Mouse (Mus musculus): ENCODE measurements around the gene Zbtb3. TPM values are rescaled to one million over a fixed set of nuclear protein-coding genes. Genes with fewer than 3 reads are reported as not detected.

Zbtb3 gene
- polyA plus RNA-seq, 1 experiment from 2014 or later, result 6.5 TPM

DNA sequence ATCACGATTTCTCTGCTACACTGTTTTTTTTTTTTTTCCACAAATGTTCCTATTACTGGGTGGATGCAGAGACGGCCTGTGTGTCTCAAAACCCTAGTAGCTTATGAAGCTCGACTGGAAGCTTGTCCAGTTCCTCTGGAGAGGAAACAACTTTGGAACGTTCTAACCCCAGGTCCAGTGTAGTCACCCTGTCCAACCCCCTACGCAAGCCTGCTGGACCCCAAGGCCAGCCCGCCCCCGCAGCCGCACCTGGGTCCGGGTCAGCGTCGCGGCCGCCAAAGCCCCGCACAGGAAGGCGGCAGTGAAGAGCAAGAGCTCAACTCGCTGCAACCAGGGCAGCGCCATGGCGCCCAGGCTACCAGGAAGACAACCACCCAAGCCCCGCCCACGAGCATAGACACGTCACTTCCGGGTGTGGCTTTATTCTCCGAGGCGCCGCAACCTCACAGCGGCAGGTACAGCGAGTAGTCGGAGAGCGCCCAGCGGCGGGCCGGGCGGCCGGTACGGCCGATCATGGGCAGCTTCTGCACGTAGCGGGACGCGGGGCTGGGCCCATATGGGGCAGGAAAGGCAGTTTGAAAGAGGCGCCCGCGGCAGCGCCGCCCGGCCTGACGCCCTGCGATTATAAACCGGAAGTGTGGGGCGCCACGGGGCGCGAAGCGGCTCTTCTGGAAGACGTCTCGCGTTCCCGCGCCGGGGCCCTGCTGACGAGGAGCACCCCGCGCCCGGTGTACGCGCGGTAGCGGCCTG lies 28.1 kb upstream of the Zbtb3 start, which contains the start of gene Tmem179b:
Gene Tmem179b, minus strand, starts transcription at position 382 of the 750 bp plus-strand sequence.
- Histone ChIP-seq H3K27me3 (replicated peaks) (no peaks in the 10 kb centered on the region), H3K4me3 (replicated peaks) (peak within 1 kb of the TSS; percentile 74), H3K9me3 (replicated peaks) (no peaks in the 10 kb centered on the region), H3K4me2 (peak within 1 kb of the TSS; percentile 84), H3K36me3 (peaks cover 33% of the 10 kb centered on the region), H3K9ac (replicated peaks) (peak within 1 kb of the TSS; percentile 91), H3K4me1 (peaks cover 46% of the 10 kb centered on the region), H3K27ac (replicated peaks) (peak within 1 kb of the TSS; percentile 100)
- ATAC-seq (ENCODE audit: low FRiP score), result peak; percentile 93
- WGBS, result under 1% methylated on average over 63 of the region's 68 CpGs

DNA sequence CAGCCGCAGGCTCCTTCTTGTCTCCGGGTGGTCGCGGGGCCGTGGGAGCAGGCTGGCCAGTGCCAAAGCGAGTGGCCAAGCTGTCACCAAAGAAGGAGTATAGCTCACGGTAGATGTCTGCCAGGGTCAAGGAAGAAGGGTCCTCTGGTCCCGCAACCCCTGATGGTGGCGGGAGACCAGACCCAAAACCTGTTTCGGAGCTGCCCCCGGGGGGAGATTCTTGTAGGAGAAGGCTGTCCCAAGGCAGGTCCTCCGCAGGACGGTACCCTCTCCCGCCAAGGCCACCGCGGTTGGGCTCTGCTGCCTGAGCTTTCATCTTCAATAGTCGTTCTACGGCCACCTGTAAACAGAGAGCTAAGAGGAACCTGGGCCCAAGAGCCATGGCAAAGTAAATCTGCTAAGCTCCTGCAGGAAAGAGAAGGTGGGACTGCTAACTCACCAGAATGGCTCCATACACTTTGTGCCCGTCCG lies 27.4 kb upstream of the Zbtb3 start:
- WGBS, result 4% methylated on average over 20 of the region's 20 CpGs
- Histone ChIP-seq H3K9ac (replicated peaks) (peak overlapping the region; percentile 91), H3K4me1 (peaks cover 46% of the 10 kb centered on the region), H3K4me2 (peak overlapping the region; percentile 84), H3K9me3 (replicated peaks) (no peaks in the 10 kb centered on the region), H3K36me3 (peaks cover 33% of the 10 kb centered on the region), H3K27me3 (replicated peaks) (no peaks in the 10 kb centered on the region), H3K27ac (replicated peaks) (peak overlapping the region; percentile 100), H3K4me3 (replicated peaks) (peak overlapping the region; percentile 74)
- ATAC-seq (ENCODE audit: low FRiP score), result peak; percentile 0; the same call in 1 of the 2 replicates

GRCm38 (mm10) chr19:8786008-8786781 lies 16.2 kb upstream of the Zbtb3 start, which contains the start of gene Taf6l:
Gene Taf6l, minus strand, starts transcription at chr19:8786417.
- under 1% methylated on average over 31 of the region's 32 CpGs for WGBS

DNA sequence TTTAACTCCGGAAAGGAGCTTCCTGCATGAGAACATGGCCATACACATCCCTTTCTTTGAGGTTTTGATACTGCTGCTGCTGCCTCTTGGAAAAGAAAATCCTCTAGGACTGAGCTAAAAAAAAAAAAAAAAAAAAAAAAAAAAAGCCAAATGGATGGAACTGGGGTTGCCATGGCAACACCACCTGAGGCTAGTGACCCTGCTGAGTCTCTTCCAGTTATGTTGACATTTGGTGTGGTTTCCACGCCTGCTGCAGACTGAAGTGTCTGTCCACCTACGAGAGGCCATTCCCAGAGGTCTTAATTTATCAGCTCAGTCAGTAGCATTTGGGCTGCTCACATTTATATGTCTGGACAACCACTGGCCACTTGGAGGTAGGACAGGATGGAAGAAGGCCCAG lies 13.8 kb upstream of the Zbtb3 start:
- Histone ChIP-seq H3K4me1 (peaks cover 18% of the 10 kb centered on the region), H3K4me2 (no peak overlapping the region), H3K4me3 (replicated peaks) (no peak overlapping the region), H3K36me3 (peaks cover 21% of the 10 kb centered on the region), H3K9ac (replicated peaks) (no peak overlapping the region), H3K27ac (replicated peaks) (no peak overlapping the region), H3K27me3 (replicated peaks) (no peaks in the 10 kb centered on the region), H3K9me3 (replicated peaks) (no peaks in the 10 kb centered on the region)
- ATAC-seq (ENCODE audit: low FRiP score), result no peak
- WGBS, result 22% methylated on average over 3 of the region's 3 CpGs

More at GRCm38 (mm10) chr19:8786008-8786781, 16.2 kb upstream of the Zbtb3 start, which contains the start of gene Taf6l:
- H3K4me1 ChIP-seq, result peaks cover 18% of the 10 kb centered on the region
- no peaks in the 10 kb centered on the region for H3K9me3 ChIP-seq (replicated peaks)
- peak within 1 kb of the TSS; percentile 69 for H3K9ac ChIP-seq (replicated peaks)
- H3K4me2 ChIP-seq, result peak within 1 kb of the TSS; percentile 71
- H3K4me3 ChIP-seq (replicated peaks), result peak within 1 kb of the TSS; percentile 74
- no peaks in the 10 kb centered on the region for H3K27me3 ChIP-seq (replicated peaks)
- peaks cover 31% of the 10 kb centered on the region for H3K36me3 ChIP-seq
- ATAC-seq (ENCODE audit: low FRiP score), result peak; percentile 99
- peak within 1 kb of the TSS; percentile 87 for H3K27ac ChIP-seq (replicated peaks)

DNA sequence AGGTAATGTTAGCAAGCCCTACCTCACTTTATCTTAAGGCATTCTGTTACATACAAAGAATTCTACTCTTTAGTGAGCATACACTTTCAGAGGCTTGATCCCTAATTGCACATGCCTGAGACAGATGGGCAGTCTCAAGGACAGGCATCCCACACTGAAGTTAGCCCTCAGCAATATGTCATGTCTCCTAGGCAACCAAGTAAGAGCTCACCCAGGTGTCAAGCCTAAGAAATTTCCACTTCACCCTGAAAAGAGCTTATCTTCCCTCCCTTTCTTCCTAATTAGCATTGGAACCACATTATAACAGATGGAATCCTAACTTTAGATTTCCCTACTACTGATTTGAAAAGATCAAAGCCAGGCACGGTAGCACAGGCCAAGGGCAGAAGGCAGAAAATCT lies 13.2 kb upstream of the Zbtb3 start:
- peaks cover 26% of the 10 kb centered on the region for H3K36me3 ChIP-seq
- 69% methylated on average over 1 of the region's 1 CpGs for WGBS
- no peak for ATAC-seq (ENCODE audit: low FRiP score)
- H3K4me2 ChIP-seq, result no peak overlapping the region
- no peaks in the 10 kb centered on the region for H3K27me3 ChIP-seq (replicated peaks)
- no peak overlapping the region for H3K27ac ChIP-seq (replicated peaks)
- H3K4me1 ChIP-seq, result peaks cover 18% of the 10 kb centered on the region
- no peak overlapping the region for H3K4me3 ChIP-seq (replicated peaks)
- no peak overlapping the region for H3K9ac ChIP-seq (replicated peaks)
- no peaks in the 10 kb centered on the region for H3K9me3 ChIP-seq (replicated peaks)

DNA sequence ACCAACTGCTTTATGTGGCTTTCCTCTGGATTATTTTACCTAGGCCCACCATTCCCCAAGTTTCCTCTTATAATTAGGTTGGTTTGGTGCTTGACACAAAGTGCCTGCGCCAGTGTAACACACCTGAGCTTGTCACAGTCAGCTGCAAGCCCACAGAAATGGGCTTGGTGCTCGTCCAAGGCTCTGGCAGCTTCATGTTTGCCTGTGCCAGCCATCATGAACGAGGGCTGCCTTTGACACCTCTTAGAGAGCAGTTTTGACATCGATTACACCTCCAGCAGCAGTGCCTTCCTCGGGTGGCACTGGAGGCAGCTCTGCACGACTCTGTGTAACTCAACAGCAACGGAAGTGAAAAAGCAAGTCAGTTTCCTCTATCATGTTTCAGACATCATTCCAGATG lies 12.2 kb upstream of the Zbtb3 start:
- Histone ChIP-seq H3K4me2 (no peak overlapping the region), H3K9me3 (replicated peaks) (no peaks in the 10 kb centered on the region), H3K27ac (replicated peaks) (no peak overlapping the region), H3K36me3 (peaks cover 36% of the 10 kb centered on the region), H3K27me3 (replicated peaks) (no peaks in the 10 kb centered on the region), H3K9ac (replicated peaks) (no peak overlapping the region), H3K4me1 (peaks cover 12% of the 10 kb centered on the region), H3K4me3 (replicated peaks) (no peak overlapping the region)
- no peak for ATAC-seq (ENCODE audit: low FRiP score)
- WGBS, result 81% methylated on average over 7 of the region's 7 CpGs

DNA sequence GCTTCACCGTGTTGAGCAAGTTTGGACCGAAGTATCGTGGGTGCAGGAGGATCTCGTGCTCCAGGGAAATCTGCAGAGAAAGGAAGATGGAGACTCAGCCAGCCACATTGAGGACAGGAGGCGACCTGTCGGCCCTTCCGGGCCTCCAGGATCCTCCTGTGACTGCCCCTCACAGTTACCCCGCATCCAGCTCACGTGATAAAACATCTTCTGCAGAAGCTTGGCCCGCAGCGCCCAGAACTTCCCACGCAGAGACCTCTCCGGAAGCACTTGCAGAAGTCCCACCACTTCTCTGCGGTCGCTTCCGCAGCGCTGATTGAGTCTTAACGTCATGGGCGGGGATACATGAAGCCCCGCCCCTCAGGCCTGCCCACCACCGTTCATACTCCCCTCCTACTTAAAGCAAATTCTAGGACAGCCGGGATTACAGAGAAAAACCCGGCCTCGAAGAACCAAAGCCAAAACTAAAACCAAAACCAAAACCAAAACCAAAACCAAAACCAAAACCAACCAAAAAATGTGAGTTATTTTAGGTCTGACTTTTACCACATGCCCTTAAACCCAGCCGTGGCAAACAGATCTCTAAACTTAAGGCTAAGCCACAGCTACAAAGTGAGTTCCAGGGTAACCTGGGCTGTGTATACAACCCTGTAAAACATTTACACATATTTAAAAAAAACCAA lies 4.0 kb upstream of the Zbtb3 start, which contains the start of gene Polr2g:
Gene Polr2g, minus strand, starts transcription at position 314 of the 683 bp plus-strand sequence.
- Histone ChIP-seq H3K9ac (replicated peaks) (peak within 1 kb of the TSS; percentile 73), H3K27ac (replicated peaks) (peak within 1 kb of the TSS; percentile 78), H3K4me3 (replicated peaks) (peak within 1 kb of the TSS; percentile 85), H3K9me3 (replicated peaks) (no peaks in the 10 kb centered on the region), H3K27me3 (replicated peaks) (no peaks in the 10 kb centered on the region), H3K4me1 (peaks cover 29% of the 10 kb centered on the region), H3K36me3 (peaks cover 20% of the 10 kb centered on the region), H3K4me2 (peak within 1 kb of the TSS; percentile 84)
- ATAC-seq (ENCODE audit: low FRiP score), result peak; percentile 82
- 2% methylated on average over 25 of the region's 25 CpGs for WGBS

- no peak for ATAC-seq (ENCODE audit: low FRiP score)
- no peak overlapping the region for H3K9ac ChIP-seq (replicated peaks)
Observed at GRCm38 (mm10) chr19:8798947-8799315, 3.4 kb upstream of the Zbtb3 start.

GRCm38 (mm10) chr19:8803204-8803780 lies 937 bp downstream of the Zbtb3 start:
- Histone ChIP-seq H3K4me3 (replicated peaks) (peak overlapping the region; percentile 63), H3K4me2 (peak overlapping the region; percentile 79), H3K36me3 (peaks cover 26% of the 10 kb centered on the region), H3K4me1 (peaks cover 35% of the 10 kb centered on the region), H3K27me3 (replicated peaks) (no peaks in the 10 kb centered on the region), H3K27ac (replicated peaks) (peak overlapping the region; percentile 92; the same call in 1 of the 2 replicates), H3K9me3 (replicated peaks) (no peaks in the 10 kb centered on the region), H3K9ac (replicated peaks) (no peak overlapping the region)
- ATAC-seq (ENCODE audit: low FRiP score), result no peak
- WGBS, result 92% methylated on average over 9 of the region's 9 CpGs

More at GRCm38 (mm10) chr19:8798947-8799315, 3.4 kb upstream of the Zbtb3 start:
- H3K4me2 ChIP-seq, result peak overlapping the region; percentile 84
- peaks cover 35% of the 10 kb centered on the region for H3K4me1 ChIP-seq
- H3K27ac ChIP-seq (replicated peaks), result peak overlapping the region; percentile 62
- no peaks in the 10 kb centered on the region for H3K27me3 ChIP-seq (replicated peaks)
- no peaks in the 10 kb centered on the region for H3K9me3 ChIP-seq (replicated peaks)
- H3K4me3 ChIP-seq (replicated peaks), result no peak overlapping the region; the same call in 1 of the 2 replicates
- H3K36me3 ChIP-seq, result peaks cover 15% of the 10 kb centered on the region

- no peak overlapping the region for H3K4me3 ChIP-seq (replicated peaks)
- no peak overlapping the region for H3K9ac ChIP-seq (replicated peaks)
- H3K27me3 ChIP-seq (replicated peaks), result no peaks in the 10 kb centered on the region
- 94% methylated on average over 11 of the region's 11 CpGs for WGBS
- ATAC-seq (ENCODE audit: low FRiP score), result no peak
- H3K4me2 ChIP-seq, result no peak overlapping the region
- no peak overlapping the region for H3K27ac ChIP-seq (replicated peaks)
- peaks cover 31% of the 10 kb centered on the region for H3K36me3 ChIP-seq
- no peaks in the 10 kb centered on the region for H3K9me3 ChIP-seq (replicated peaks)
- H3K4me1 ChIP-seq, result peaks cover 29% of the 10 kb centered on the region
Observed at GRCm38 (mm10) chr19:8803879-8804660, 1.7 kb downstream of the Zbtb3 start.
